Mouse (Mus musculus): ENCODE measurements around the gene Adgrv1. TPM values are rescaled to one million over a fixed set of nuclear protein-coding genes. Genes with fewer than 3 reads are reported as not detected.
A peak's percentile ranks its signal among the peaks of the same experiment; 100 is the strongest.

Gene Adgrv1
- polyA plus RNA-seq, 1 experiment, result 0.08 TPM

GRCm38 (mm10) chr13:81424002-81424401 is 209.0 kb downstream of the Adgrv1 start:
- WGBS, result 84% methylated on average over 4 of the region's 4 CpGs
- Histone ChIP-seq H3K27ac (ENCODE audit: insufficient read depth, low read depth, low read length) (no peak overlapping the region), H3K4me1 (ENCODE audit: control insufficient read depth, insufficient read depth, insufficient read length, low read length) (no peaks in the 10 kb centered on the region), H3K36me3 (ENCODE audit: control insufficient read depth, insufficient read depth, low read length) (no peaks in the 10 kb centered on the region), H3K27me3 (ENCODE audit: control insufficient read depth, insufficient read depth, low read length) (no peaks in the 10 kb centered on the region), H3K4me3 (ENCODE audit: low read depth, low read length) (no peak overlapping the region)
- TF ChIP-seq POLR2A (IDR thresholded peaks at IDR 0.05; ENCODE audit: low read depth, low read length) (no peak), CTCF (IDR thresholded peaks at IDR 0.05; ENCODE audit: extremely low read depth, insufficient read length, insufficient replicate concordance, low read depth, low read length) (no peak)

- WGBS, result 79% methylated on average over 1 of the region's 1 CpGs
- Histone ChIP-seq H3K4me1 (ENCODE audit: control insufficient read depth, insufficient read depth, insufficient read length, low read length) (no peaks in the 10 kb centered on the region; the same call in 1 of the 2 replicates), H3K4me3 (ENCODE audit: low read depth, low read length) (no peak overlapping the region), H3K36me3 (ENCODE audit: control insufficient read depth, insufficient read depth, low read length) (no peaks in the 10 kb centered on the region), H3K27ac (ENCODE audit: insufficient read depth, low read depth, low read length) (no peak overlapping the region), H3K27me3 (ENCODE audit: control insufficient read depth, insufficient read depth, low read length) (no peaks in the 10 kb centered on the region)
- TF ChIP-seq CTCF (IDR thresholded peaks at IDR 0.05; ENCODE audit: extremely low read depth, insufficient read length, insufficient replicate concordance, low read depth, low read length) (no peak), POLR2A (IDR thresholded peaks at IDR 0.05; ENCODE audit: low read depth, low read length) (no peak)
These were observed 225.0 kb downstream of the Adgrv1 start for GRCm38 (mm10) chr13:81407881-81408460.

- Histone ChIP-seq H3K36me3 (ENCODE audit: control insufficient read depth, insufficient read depth, low read length) (no peaks in the 10 kb centered on the region), H3K4me1 (ENCODE audit: control insufficient read depth, insufficient read depth, insufficient read length, low read length) (no peaks in the 10 kb centered on the region; the same call in 1 of the 2 replicates), H3K4me3 (ENCODE audit: low read depth, low read length) (no peak overlapping the region), H3K27ac (ENCODE audit: insufficient read depth, low read depth, low read length) (no peak overlapping the region), H3K27me3 (ENCODE audit: control insufficient read depth, insufficient read depth, low read length) (no peaks in the 10 kb centered on the region)
- 25% methylated on average over 3 of the region's 3 CpGs for WGBS
- TF ChIP-seq CTCF (IDR thresholded peaks at IDR 0.05; ENCODE audit: extremely low read depth, insufficient read length, insufficient replicate concordance, low read depth, low read length), result no peak
- TF ChIP-seq POLR2A (IDR thresholded peaks at IDR 0.05; ENCODE audit: low read depth, low read length), result no peak
These were observed 230.1 kb downstream of the Adgrv1 start for GRCm38 (mm10) chr13:81402826-81403225.

GRCm38 (mm10) chr13:81402191-81402590 is 230.8 kb downstream of the Adgrv1 start:
- 16% methylated on average over 2 of the region's 2 CpGs for WGBS
- H3K36me3 ChIP-seq (ENCODE audit: control insufficient read depth, insufficient read depth, low read length), result no peaks in the 10 kb centered on the region
- H3K4me1 ChIP-seq (ENCODE audit: control insufficient read depth, insufficient read depth, insufficient read length, low read length), result no peaks in the 10 kb centered on the region; the same call in 1 of the 2 replicates
- H3K27ac ChIP-seq (ENCODE audit: insufficient read depth, low read depth, low read length), result no peak overlapping the region
- TF ChIP-seq POLR2A (IDR thresholded peaks at IDR 0.05; ENCODE audit: low read depth, low read length) (no peak), CTCF (IDR thresholded peaks at IDR 0.05; ENCODE audit: extremely low read depth, insufficient read length, insufficient replicate concordance, low read depth, low read length) (no peak)
- H3K27me3 ChIP-seq (ENCODE audit: control insufficient read depth, insufficient read depth, low read length), result no peaks in the 10 kb centered on the region
- no peak overlapping the region for H3K4me3 ChIP-seq (ENCODE audit: low read depth, low read length)

- WGBS, result 75% methylated on average over 1 of the region's 1 CpGs
- H3K27me3 ChIP-seq (ENCODE audit: control insufficient read depth, insufficient read depth, low read length), result no peaks in the 10 kb centered on the region
- no peak overlapping the region for H3K27ac ChIP-seq (ENCODE audit: insufficient read depth, low read depth, low read length)
- H3K36me3 ChIP-seq (ENCODE audit: control insufficient read depth, insufficient read depth, low read length), result no peaks in the 10 kb centered on the region
- H3K4me3 ChIP-seq (ENCODE audit: low read depth, low read length), result no peak overlapping the region
- TF ChIP-seq POLR2A (IDR thresholded peaks at IDR 0.05; ENCODE audit: low read depth, low read length), result no peak
- no peak for TF ChIP-seq CTCF (IDR thresholded peaks at IDR 0.05; ENCODE audit: extremely low read depth, insufficient read length, insufficient replicate concordance, low read depth, low read length)
- H3K4me1 ChIP-seq (ENCODE audit: control insufficient read depth, insufficient read depth, insufficient read length, low read length), result no peaks in the 10 kb centered on the region; the same call in 1 of the 2 replicates
These were observed 231.2 kb downstream of the Adgrv1 start for GRCm38 (mm10) chr13:81401742-81402141.

- TF ChIP-seq POLR2A (IDR thresholded peaks at IDR 0.05; ENCODE audit: low read depth, low read length), result no peak
- Histone ChIP-seq H3K36me3 (ENCODE audit: control insufficient read depth, insufficient read depth, low read length) (no peaks in the 10 kb centered on the region), H3K27me3 (ENCODE audit: control insufficient read depth, insufficient read depth, low read length) (no peaks in the 10 kb centered on the region), H3K27ac (ENCODE audit: insufficient read depth, low read depth, low read length) (peak overlapping the region; percentile 68), H3K4me1 (ENCODE audit: control insufficient read depth, insufficient read depth, insufficient read length, low read length) (peaks cover 8% of the 10 kb centered on the region; the same call in 1 of the 2 replicates), H3K4me3 (ENCODE audit: low read depth, low read length) (no peak overlapping the region)
- 25% methylated on average over 4 of the region's 4 CpGs for WGBS
These were observed 247.2 kb downstream of the Adgrv1 start for GRCm38 (mm10) chr13:81385597-81386362.

GRCm38 (mm10) chr13:81381835-81382234 is 251.1 kb downstream of the Adgrv1 start:
- Histone ChIP-seq H3K4me1 (ENCODE audit: control insufficient read depth, insufficient read depth, insufficient read length, low read length) (peaks cover 8% of the 10 kb centered on the region; the same call in 1 of the 2 replicates), H3K27ac (ENCODE audit: insufficient read depth, low read depth, low read length) (no peak overlapping the region), H3K27me3 (ENCODE audit: control insufficient read depth, insufficient read depth, low read length) (no peaks in the 10 kb centered on the region), H3K4me3 (ENCODE audit: low read depth, low read length) (no peak overlapping the region), H3K36me3 (ENCODE audit: control insufficient read depth, insufficient read depth, low read length) (no peaks in the 10 kb centered on the region)
- WGBS, result 65% methylated on average over 4 of the region's 4 CpGs
- TF ChIP-seq POLR2A (IDR thresholded peaks at IDR 0.05; ENCODE audit: low read depth, low read length) (no peak), CTCF (IDR thresholded peaks at IDR 0.05; ENCODE audit: extremely low read depth, insufficient read length, insufficient replicate concordance, low read depth, low read length) (no peak)
